ENCODE assay signal across 8 mouse cellular contexts in genomic region chr15:100599276-100600046, GRCm38 (mm10). TPM values are rescaled to one million over a fixed set of nuclear protein-coding genes. Genes with fewer than 3 reads are reported as not detected.
DNase-seq lines count a peak whose midpoint lies in the region; ATAC-seq and TF ChIP-seq lines count a peak whose summit lies in the region.

Pou6f1 (minus strand) TSS chr15:100599984.

- under 1% methylated on average over 42 of the region's 76 CpGs for WGBS in hindbrain, embryonic 11.5 days
- WGBS in lung, embryonic 15.5 days = under 1% methylated on average over 76 of the region's 76 CpGs

- 0 out of 4 replicates have a peak, but pooled peaks of 1 of the 2 experiments have one; percentile 11 for TF ChIP-seq POLR2A in MEL (IDR thresholded peaks at IDR 0.05; ENCODE audit: control insufficient read depth in 1 of 2, insufficient read depth in 1 of 2, low read depth in 1 of 2, low read length in 2 of 2, poor library complexity in 1 of 2)

- no peaks in the 10 kb centered on the region for H3K9me3 ChIP-seq in MEL (replicated peaks; ENCODE audit: insufficient read depth, low read length)
- no peaks in the 10 kb centered on the region for H3K9me3 ChIP-seq in hindbrain, embryonic 11.5 days (ENCODE audit: control insufficient read depth, low read length)
- H3K9me3 ChIP-seq in lung, embryonic 15.5 days = no peaks in the 10 kb centered on the region

- H3K79me2 ChIP-seq in MEL (ENCODE audit: control insufficient read depth, insufficient read depth, low read length, poor library complexity) = no peaks in the 10 kb centered on the region; the same call in 1 of the 2 replicates

- H3K27me3 ChIP-seq in MEL (ENCODE audit: control insufficient read depth in 1 of 2, insufficient read depth in 2 of 2, low read length in 2 of 2) = peaks cover 0 to 4% of the 10 kb centered on the region in 2 experiments; a peak in 2 of 4 replicates
- H3K27me3 ChIP-seq in hindbrain, embryonic 11.5 days (ENCODE audit: control insufficient read depth, insufficient read depth, low read length) = peaks cover 18% of the 10 kb centered on the region
- peaks cover 27% of the 10 kb centered on the region for H3K27me3 ChIP-seq in lung, embryonic 15.5 days

- peak within 1 kb of the TSS; percentile 81 for H3K4me2 ChIP-seq in hindbrain, embryonic 11.5 days (replicated peaks; ENCODE audit: low read depth, low read length)
- peak within 1 kb of the TSS; percentile 99 for H3K4me2 ChIP-seq in lung, embryonic 15.5 days

- no peak for TF ChIP-seq CTCF in MEL (IDR thresholded peaks at IDR 0.05 in 2 of 3, conservative IDR thresholded peaks at IDR 0.05 in 1 of 3; ENCODE audit: control insufficient read depth in 1 of 3, insufficient read depth in 1 of 3, low read depth in 2 of 3, low read length in 3 of 3, poor library complexity in 1 of 3, severe bottlenecking in 1 of 3)

- DNase-seq in MEL (ENCODE audit: low read depth, low spot score) = peak; percentile 54
- peak; percentile 15 to 16 for DNase-seq in frontal cortex, postnatal 25 days (ENCODE audit: low spot score in 2 of 2)
- peak; percentile 58 for DNase-seq in hindbrain, embryonic 11.5 days (ENCODE audit: low spot score)
- DNase-seq in layer of hippocampus, adult 9-11 months = peak; percentile 27
- peak; percentile 19 for DNase-seq in retina, postnatal 7 days (ENCODE audit: low read depth, low spot score)
- DNase-seq in B cell, adult 2 months = no peak

- no peak within 1 kb of the TSS for H3K27ac ChIP-seq in MEL (ENCODE audit: control insufficient read depth, low read depth, low read length)
- H3K27ac ChIP-seq in brown adipose tissue, adult 24 weeks (replicated peaks; ENCODE audit: low read depth, low read length) = peak within 1 kb of the TSS; percentile 76
- peak within 1 kb of the TSS; percentile 70 for H3K27ac ChIP-seq in hindbrain, embryonic 11.5 days (ENCODE audit: low read depth, low read length)
- H3K27ac ChIP-seq in lung, embryonic 15.5 days = peak within 1 kb of the TSS; percentile 62

- peak within 1 kb of the TSS; percentile 60 to 96 for H3K4me3 ChIP-seq in MEL (ENCODE audit: control insufficient read depth in 1 of 2, insufficient read depth in 1 of 2, low read depth in 2 of 2, low read length in 2 of 2)
- peak within 1 kb of the TSS; percentile 88 for H3K4me3 ChIP-seq in brown adipose tissue, adult 24 weeks (ENCODE audit: insufficient read depth, low read depth, low read length)
- peak within 1 kb of the TSS; percentile 77 for H3K4me3 ChIP-seq in hindbrain, embryonic 11.5 days (ENCODE audit: low read depth, low read length)
- peak within 1 kb of the TSS; percentile 92 for H3K4me3 ChIP-seq in lung, embryonic 15.5 days

- peak within 1 kb of the TSS; percentile 65 for H3K9ac ChIP-seq in MEL (ENCODE audit: control insufficient read depth, low read depth, low read length, poor library complexity, severe bottlenecking)
- peak within 1 kb of the TSS; percentile 91 for H3K9ac ChIP-seq in hindbrain, embryonic 11.5 days (ENCODE audit: low read depth, low read length)
- peak within 1 kb of the TSS; percentile 79 for H3K9ac ChIP-seq in lung, embryonic 15.5 days

- TF ChIP-seq RAD21 in MEL (IDR thresholded peaks at IDR 0.05; ENCODE audit: low read depth, low read length) = no peak

- H3K36me3 ChIP-seq in MEL (ENCODE audit: control insufficient read depth in 1 of 2, insufficient read depth in 2 of 2, low read length in 2 of 2) = peaks cover 0 to 6% of the 10 kb centered on the region in 2 experiments; a peak in 1 of 4 replicates
- H3K36me3 ChIP-seq in hindbrain, embryonic 11.5 days (ENCODE audit: control insufficient read depth, insufficient read depth, low read length) = no peaks in the 10 kb centered on the region
- no peaks in the 10 kb centered on the region for H3K36me3 ChIP-seq in lung, embryonic 15.5 days

- no peak for TF ChIP-seq EP300 in MEL (IDR thresholded peaks at IDR 0.05; ENCODE audit: low read depth in 1 of 2, low read length in 2 of 2)

- peaks cover 4 to 11% of the 10 kb centered on the region in 2 experiments for H3K4me1 ChIP-seq in MEL (ENCODE audit: control insufficient read depth in 1 of 2, insufficient read depth in 2 of 2, low read length in 2 of 2)
- no peaks in the 10 kb centered on the region for H3K4me1 ChIP-seq in brown adipose tissue, adult 24 weeks (ENCODE audit: control insufficient read depth, insufficient read depth, insufficient read length, low read length)
- peaks cover 5% of the 10 kb centered on the region; the same call in 1 of the 2 replicates for H3K4me1 ChIP-seq in hindbrain, embryonic 11.5 days (replicated peaks; ENCODE audit: control insufficient read depth, insufficient read depth, low read length)
- H3K4me1 ChIP-seq in lung, embryonic 15.5 days = peaks cover 25% of the 10 kb centered on the region

- ATAC-seq in hindbrain, embryonic 11.5 days (ENCODE audit: low FRiP score) = peak; percentile 75
- ATAC-seq in lung, embryonic 15.5 days (ENCODE audit: borderline replicate concordance, extremely low read depth, low FRiP score, low TSS enrichment) = peak; percentile 63

TF ChIP-seq in MEL, 35 proteins besides CTCF, POLR2A, EP300 and RAD21:
- TF ChIP-seq UBTF (IDR thresholded peaks at IDR 0.05; ENCODE audit: borderline replicate concordance, insufficient read depth, low read depth, low read length) = 0 out of 2 replicates have a peak, but pooled peaks have one; percentile 65
- TF ChIP-seq NELFE (IDR thresholded peaks at IDR 0.05; ENCODE audit: low read depth, low read length) = no peak
- TF ChIP-seq E2F4 (IDR thresholded peaks at IDR 0.05; ENCODE audit: borderline replicate concordance, low read depth, low read length) = no peak
- no peak for TF ChIP-seq TBP (IDR thresholded peaks at IDR 0.05; ENCODE audit: low read depth, low read length)
- no peak for TF ChIP-seq ZC3H11A (IDR thresholded peaks at IDR 0.05; ENCODE audit: low read depth, low read length)
- no peak for TF ChIP-seq ZMIZ1 (IDR thresholded peaks at IDR 0.05; ENCODE audit: low read depth, low read length)
- no peak for TF ChIP-seq MYB (IDR thresholded peaks at IDR 0.05; ENCODE audit: low read depth, low read length)
- TF ChIP-seq SIN3A (IDR thresholded peaks at IDR 0.05; ENCODE audit: low read length) = peak; percentile 67

RNA-seq across cellular contexts. Expression of gene Pou6f1, which starts in this region (rescaled TPM):
- total RNA-seq in MEL (2012; rRNA removed) = 0.46 and 0.59 TPM in 2 replicates
- polyA plus RNA-seq in MEL (2012; ENCODE audit: insufficient read depth in 1 of 2, insufficient read length in 2 of 2, low read depth in 1 of 2, low replicate concordance in 2 of 2, missing spikeins in 1 of 2) = 1 to 10 TPM in 1 of 2 experiments, not detected in 1; 2.5 TPM
- 9.6 and 16.4 TPM in 2 replicates for polyA plus RNA-seq in brown adipose tissue, adult 24 weeks (2012; ENCODE audit: insufficient read depth, insufficient read length, missing spikeins)
- polyA plus RNA-seq in hindbrain, embryonic 11.5 days (2014; fragmentation: Nextera tagmentation; extraction: Ambion mirVana) = 15.7 and 16.2 TPM in 2 replicates
- polyA plus RNA-seq in lung, embryonic 15.5 days (2015; fragmentation: Nextera tagmentation; extraction: Ambion mirVana) = 3.8 and 4.3 TPM in 2 replicates

Comparison
In these comparisons a context has a peak if more than half of its experiments do, and no peak if none do; other contexts are left out.
1. DNase-seq: peak in MEL (single experiment), frontal cortex, postnatal 25 days (2 of 2), hindbrain, embryonic 11.5 days (single experiment), layer of hippocampus, adult 9-11 months (single experiment) and retina, postnatal 7 days (single experiment); none in B cell, adult 2 months (0 of 2).
2. Peak in every context shown above with its lines, with median percentiles within 50 percentile points of each other: H3K4me3 ChIP-seq and H3K9ac ChIP-seq.